Mouse (Mus musculus) gastrocnemius, postnatal 4 days (tissue): ENCODE measurements around the gene Npsr1. TPM values are rescaled to one million over a fixed set of nuclear protein-coding genes. Genes with fewer than 3 reads are reported as not detected.

Experiments used
- DNase-seq, 2 experiments: peaks; one replicate each; pipeline ENCODE4 v3.0.0; 2021 to 2022; ENCODE audit warnings: low spot score in 2 of 2, mixed read lengths in 2 of 2
- total RNA-seq, 2 experiments: library from RNA; stranded (reverse); gene quantifications; 2 replicates each; pipeline ENCODE4 v1.2.3; 2021

Npsr1 gene
- total RNA-seq, 2 experiments from 2014 or later, result not detected

GRCm38 (mm10) chr9:24236461-24236860 is 138.7 kb downstream of the Npsr1 start:
- no peak for DNase-seq

DNA sequence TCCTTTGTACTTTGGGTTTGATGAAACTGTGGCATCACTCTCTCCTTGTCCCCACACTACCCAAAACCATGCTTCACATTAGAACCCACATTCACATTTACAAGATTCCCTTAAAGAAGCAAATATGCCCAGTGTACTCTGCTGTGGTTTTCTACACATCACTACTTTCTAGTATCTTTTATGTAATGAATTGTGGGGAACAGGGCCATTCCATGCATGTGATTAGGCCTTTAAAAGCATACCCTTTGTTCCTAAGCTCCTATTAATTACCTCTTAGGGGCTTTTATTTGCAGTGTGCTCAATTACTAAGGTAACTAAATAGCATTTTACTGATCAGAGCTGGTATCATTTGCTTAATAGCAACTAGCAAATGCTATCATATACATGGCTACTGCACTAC is 149.8 kb downstream of the Npsr1 start:
- no peak for DNase-seq

DNA sequence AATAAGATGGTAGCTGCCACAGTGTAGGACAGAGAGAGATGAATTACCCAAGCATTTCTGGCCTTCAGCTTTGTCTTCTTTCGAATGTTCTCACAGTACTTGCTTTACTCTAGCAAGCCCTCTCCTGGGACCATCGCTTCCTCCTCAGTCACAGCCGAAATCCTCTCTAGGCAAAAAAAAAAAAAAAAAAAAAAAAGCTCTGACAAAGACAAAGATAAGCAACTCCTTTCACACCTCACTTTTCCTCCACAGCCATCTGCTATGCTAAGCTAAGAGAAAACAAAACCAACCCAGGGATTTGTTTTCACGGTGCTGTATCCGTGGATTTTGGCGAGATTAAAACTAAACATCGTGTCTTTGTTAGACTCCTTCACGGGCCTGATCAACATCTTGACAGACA is 156.4 kb downstream of the Npsr1 start:
- no peak for DNase-seq

DNA sequence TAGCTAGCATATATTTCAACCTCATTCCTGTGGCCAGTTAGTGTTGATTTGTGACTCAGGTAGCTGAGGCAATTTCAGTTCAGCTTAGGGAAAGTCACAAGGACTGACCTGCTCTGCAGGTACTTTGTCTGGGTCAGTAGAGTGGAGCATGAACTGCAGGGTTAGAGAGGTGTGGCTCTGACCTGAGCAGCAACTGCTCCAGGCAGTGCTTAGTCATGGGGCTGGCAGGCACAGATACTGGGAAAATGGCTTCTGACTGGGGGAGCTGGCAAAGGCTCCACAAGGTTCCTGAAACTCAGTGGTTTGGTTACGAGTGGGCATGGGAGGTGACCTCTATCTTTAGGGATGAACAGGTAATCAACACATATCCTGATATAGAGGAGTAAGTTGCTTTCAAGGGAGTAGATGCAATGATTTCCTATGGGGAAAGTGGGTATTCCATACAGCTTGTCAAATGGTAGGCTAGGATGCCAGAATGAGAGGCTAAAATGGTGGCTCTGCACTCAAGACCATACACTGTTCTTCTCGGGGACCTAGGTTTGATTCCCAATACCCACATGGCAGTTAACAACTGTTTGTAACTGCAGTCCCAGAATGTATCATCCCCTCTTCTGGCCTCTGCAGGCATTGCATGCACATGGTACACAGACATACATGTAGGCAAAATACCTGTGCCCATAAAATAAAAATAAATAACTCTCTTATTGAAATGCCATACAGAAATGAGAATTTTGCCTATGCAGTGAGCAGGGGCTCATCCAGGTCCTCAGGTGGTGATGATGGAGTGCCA is 182.9 kb downstream of the Npsr1 start:
- DNase-seq, result no peak

DNA sequence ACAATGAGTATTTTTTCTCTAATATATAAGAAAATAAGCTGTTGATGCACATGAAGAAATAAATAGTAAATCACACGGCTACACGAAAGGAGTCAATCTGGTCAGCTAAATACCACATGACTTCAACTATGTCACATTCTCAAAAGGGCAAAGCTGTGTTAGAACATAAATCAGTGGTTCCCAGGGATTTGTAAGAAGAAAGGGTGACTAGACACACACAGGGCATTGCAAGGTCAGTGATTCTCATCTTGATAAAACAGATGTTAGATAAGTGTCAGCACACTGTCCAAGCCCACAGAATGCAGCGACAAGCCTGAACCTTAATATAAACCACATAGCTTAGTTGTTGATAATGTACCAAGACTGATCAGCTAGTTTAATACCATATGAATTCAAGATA is 184.8 kb downstream of the Npsr1 start:
- DNase-seq, result no peak

DNA sequence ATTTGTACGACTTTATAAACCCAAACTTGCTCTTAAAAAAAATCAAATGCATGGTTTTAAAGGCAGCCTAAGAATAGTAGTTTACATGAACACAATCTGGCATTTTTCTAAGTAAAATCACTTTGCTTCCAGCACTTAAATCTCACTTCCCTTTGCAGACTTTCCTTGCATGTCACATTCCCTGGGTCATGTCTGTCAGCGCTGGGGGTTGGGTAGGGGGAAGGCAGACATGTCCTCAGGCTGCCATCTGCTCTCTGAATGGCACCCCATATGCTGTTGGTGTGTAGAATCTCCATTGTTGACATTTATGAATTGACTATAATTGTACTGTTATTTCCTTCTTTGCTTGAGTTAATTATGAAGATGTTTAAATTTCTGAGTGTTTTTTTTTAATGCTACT is 185.3 kb downstream of the Npsr1 start:
- no peak for DNase-seq

GRCm38 (mm10) chr9:24283536-24283935 is 185.7 kb downstream of the Npsr1 start:
- DNase-seq, result no peak

DNA sequence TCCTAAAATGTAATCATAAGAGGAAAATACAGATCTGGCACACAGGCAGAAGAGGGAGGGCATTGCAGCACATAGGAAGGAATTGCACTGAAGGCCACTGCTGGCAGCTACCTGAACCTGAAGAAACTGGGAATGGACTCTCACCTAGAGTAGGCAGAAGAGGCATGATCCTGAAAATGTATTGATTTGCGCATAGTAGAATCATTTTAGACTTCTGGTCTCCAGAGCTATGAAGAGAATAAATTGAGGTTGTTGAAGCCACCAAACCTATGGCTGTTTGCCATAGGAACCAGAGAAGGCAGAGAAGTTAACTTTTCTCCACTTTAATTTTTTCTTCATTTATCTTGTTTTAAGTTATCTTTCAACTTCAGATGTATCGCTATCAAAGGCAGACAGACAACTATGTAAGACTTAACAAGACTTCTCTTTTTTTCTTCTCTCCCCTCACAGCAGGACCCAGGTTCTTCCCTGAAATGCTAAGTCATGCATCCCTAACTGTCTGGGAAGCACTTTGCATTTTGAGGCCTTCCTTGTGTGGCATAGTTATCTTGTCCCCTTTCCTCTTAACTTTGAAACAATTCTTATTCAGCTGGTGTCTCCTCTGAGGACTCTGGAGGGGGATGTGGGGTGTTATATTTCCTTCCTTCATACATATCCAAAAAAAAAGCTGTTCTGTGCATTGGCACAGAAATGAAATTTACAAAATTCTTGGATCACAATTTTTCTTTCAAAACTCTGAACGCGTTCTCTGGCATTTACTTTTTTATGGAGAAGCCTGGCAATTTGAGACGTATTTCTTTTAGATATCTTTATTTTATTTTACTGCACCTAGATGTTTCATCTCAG is 186.7 kb downstream of the Npsr1 start:
- no peak for DNase-seq

- DNase-seq, result no peak
Measured at GRCm38 (mm10) chr9:24285419-24285818, 187.6 kb downstream of the Npsr1 start.

DNA sequence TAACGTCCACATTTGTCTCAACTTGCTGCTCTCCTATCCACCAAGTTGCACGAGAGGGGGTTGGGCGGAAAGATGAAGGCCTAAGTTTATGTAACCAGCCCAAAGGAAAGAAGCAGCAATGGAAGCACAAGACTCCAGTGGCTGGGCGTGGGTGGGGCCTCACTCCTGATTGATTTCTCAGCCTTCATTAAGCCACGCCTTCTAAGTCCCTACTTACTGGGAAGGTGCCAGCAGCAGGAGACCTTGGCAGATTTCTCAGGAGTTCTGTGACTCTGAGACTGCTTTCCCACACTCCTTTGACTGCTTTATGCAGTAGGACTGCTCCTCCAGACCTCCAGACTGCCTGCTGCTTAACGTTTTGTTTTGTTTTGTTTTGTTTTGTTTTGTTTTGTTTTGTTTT is 193.6 kb downstream of the Npsr1 start:
- DNase-seq, result peak in 1 of 2 experiments; percentile 14

- DNase-seq, result no peak
Measured at GRCm38 (mm10) chr9:24293252-24293959, 195.6 kb downstream of the Npsr1 start.

GRCm38 (mm10) chr9:24302906-24303305 is 205.1 kb downstream of the Npsr1 start:
- no peak for DNase-seq

DNA sequence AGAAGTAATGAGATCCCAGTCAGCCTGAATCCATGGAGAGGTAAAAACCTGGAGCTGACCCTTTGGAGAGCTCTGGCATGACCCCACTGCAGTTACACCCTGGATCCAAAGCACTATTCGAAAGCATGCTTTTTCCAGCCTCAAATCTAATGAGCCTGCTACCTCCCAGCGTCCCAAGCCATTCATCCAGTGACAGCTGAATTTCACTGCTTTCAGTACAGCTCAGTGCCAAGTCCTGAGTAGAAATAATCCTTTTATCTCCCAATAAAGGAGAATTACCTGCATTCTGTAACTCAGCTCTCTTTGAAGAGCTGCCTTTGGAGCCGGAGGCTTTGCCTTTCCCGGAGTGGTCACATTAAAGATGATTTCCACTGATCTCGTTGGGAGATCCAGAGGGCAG is 209.2 kb downstream of the Npsr1 start:
- DNase-seq, result no peak

DNA sequence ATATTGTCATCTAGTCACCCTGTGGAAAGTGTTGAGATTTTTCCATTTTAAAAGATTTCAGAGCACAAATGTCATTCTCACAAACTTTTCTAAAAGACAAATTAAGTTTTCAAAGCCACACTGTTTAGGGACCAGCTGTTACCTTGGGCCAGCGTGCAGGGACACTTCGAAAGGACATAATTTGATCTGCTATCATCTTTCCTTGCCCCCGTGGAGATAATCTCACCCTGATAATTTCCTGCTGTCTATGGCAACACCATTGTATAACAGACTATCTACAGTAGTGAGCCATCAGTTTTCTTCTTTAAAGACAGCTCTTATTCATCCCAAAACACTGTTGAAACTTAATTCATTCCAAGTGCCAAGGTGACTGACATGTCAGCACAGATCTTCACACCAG is 209.6 kb downstream of the Npsr1 start:
- no peak for DNase-seq

- no peak for DNase-seq
Measured at GRCm38 (mm10) chr9:24315835-24316234, 218.0 kb downstream of the Npsr1 start.

DNA sequence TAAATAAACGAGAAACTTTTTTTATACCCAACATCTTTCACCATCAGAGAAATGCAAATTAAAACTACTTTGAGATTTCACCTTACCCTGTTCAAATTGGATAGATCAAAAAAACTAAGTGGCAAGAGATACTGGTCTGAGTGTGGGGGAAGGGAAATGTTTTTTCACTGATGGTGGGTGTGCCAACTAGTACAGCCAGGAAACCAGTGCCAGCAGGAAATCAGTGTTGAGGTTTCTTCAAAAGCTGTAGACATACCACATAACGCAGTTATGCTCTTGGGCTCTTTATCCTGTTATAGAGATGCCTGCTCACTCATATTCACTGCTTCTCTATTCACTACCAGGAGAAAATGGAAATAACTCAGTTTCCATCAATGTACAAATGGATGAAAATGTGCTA is 233.9 kb downstream of the Npsr1 start:
- no peak for DNase-seq

GRCm38 (mm10) chr9:24341321-24341720 is 243.5 kb downstream of the Npsr1 start:
- no peak for DNase-seq

- DNase-seq, result no peak
Measured at GRCm38 (mm10) chr9:24347011-24347410, 249.2 kb downstream of the Npsr1 start.

GRCm38 (mm10) chr9:24349510-24349909 is 251.7 kb downstream of the Npsr1 start:
- DNase-seq, result no peak

DNA sequence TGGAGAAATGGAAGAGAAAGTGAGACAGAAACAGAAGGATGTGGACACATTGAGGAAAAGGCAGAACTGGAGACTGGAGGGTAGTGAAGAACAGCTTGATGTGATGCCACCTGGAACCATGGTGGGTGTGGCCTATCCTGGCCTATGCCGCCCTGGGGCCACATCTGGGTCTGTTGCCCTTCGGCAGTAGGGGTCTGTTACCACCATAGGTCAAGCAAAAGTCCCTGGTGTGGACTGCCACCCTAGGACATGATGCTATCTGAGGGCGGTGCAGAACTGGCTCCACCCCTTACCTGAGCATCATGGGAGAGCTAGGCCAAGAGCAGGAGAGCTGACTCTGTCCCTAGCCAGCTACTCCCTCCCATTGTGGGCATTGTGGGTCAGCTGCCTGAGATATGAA is 253.6 kb downstream of the Npsr1 start:
- DNase-seq, result no peak
